Mouse (Mus musculus) left cerebral cortex, postnatal 14 days (tissue): ENCODE measurements at regions not wholly inside any gene's neighbourhood (a gene's known extent, or its start where the extent isn't known, plus 50 kb on each side); places are given as distances from the start of the nearest gene placed in this dataset.
"Not testable (repeated sequence)": the region's sequence is repeated elsewhere in the genome, so short reads cannot be mapped to it uniquely, and the experiment has no call there.

Experiments used
- DNase-seq, 2 experiments: peaks; one replicate each; pipeline ENCODE4 v3.0.0; 2021 to 2022; ENCODE audit warnings: low spot score in 2 of 2, mixed read lengths in 1 of 2
- intact Hi-C: fragments of 180-260 bp; cut with DNase I; formaldehyde crosslinking; loops from one replicate; pipeline ENCODE4 v1.15.1; 2025

DNA sequence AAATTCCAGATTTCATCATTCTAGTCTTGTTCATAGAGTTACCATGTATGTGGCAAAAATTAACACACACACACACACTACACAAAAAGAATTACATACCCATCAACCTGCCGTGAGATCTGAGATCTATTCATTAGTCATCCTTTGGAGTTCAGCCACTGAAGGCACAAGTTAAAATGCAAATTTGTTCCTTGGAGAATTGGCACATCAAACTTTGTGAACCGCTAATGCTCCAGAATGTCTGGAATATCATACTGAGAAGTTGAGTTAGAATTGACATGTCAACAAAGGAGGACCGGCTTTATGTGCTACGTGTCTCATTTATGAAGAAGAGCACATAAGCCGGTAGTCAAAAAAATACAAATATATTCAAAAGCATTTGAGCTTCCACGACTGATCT is 198.5 kb downstream of the Dad1 start:
- no peak for DNase-seq
- intact Hi-C loops = loop anchor here (5.0 kb wide), 1 partner anchor 173 kb away; no protein-coding TSS in a partner anchor

DNA sequence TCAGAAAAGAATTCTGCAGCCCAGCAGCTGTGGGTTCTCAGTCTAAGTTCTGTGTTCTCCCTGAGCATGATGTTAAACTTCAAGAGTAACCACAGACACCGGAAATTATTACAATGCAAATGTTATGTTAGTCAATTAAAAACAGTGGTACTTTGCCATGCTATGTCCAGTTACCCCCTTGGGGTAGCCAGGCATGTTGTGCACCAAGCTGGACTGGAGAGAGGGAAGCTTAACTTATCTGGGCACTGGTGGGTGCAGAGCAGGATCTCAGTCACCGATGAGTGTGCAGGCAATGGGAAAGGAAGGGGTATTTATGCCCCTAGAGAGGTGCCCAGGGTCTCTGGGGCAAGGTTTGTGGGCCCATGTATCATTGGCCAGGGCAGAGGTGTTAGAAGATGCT is 211.6 kb downstream of the Dad1 start:
- intact Hi-C loops = no loop called here
- no peak for DNase-seq

DNA sequence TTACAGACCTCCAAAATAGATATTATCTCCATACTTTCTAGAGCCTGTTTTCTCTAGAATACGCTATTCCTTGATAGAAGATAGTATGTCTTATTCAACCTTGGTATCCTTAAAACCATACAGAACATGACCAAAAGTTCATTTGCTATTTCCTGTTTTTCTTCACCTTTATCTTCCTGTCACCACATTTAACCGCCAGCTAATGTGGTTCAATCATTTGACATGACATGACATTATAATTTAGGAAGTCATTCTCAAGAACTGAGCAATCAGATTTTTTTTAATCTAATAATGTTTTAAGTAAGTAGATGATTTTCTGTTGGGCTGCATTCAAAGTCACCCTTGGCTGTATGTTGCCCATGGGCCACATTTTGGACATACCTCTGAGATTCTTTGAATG is 213.3 kb downstream of the Dad1 start:
- intact Hi-C loops = no loop called here
- no peak for DNase-seq

DNA sequence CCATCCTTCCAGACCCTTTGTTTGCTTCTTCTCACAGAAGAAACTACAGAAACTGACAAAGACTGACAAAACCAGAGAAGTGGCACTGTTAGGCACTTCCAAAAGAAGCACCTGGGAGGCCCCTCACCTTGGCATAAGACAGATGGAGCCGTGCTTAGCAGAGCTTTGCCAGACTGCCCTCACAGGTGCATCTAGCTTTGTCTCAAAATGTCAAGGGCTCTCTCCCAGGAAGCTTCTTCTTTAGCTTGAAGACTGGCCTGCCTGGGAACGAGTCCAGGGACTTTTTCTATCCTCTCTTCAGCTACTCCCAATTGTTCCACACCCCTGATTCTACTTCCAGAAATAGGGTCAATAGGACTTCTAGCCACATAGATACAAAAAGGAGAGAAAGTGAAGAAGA is 219.4 kb downstream of the Dad1 start:
- DNase-seq = no peak
- intact Hi-C loops = no loop called here

DNA sequence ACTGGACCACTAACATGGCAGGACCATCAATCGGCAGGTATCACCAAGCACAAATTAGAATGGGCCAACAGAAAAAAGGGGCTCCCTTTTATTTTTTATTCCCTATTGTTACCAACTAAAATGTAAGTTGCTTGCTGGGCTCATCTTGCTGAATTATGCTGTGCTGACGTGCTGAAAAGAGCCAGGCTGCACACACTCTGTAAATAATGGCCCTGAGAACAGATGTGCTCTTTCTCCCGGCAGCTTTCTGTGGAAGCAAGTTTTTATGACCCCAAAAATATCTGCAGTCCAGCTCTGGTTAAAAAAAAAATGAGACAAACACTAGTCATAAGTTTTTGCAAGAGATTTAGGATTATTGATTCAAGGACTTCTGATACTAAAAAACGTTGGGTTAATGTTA is 230.4 kb downstream of the Dad1 start:
- no peak for DNase-seq
- intact Hi-C loops = no loop called here

DNA sequence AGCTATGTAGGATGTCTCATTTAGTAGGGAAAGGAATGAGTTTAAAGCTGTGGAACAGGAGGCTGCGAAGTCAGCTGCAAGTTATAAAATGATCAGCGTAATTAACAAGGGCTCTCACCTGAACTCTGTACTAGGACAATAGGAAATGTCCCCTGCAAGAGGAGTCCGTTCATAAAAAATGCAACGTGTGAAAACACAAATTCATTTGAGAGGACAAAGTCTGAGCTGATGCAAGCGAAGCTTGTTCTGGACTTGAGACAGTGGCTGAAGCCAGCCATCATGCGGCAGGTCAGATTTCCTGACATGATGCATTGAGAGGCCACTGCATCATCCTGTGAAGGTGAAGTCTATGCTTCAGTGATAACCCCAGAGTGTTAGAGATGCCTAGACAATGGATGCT is 232.5 kb downstream of the Dad1 start:
- intact Hi-C loops = no loop called here
- DNase-seq = no peak

DNA sequence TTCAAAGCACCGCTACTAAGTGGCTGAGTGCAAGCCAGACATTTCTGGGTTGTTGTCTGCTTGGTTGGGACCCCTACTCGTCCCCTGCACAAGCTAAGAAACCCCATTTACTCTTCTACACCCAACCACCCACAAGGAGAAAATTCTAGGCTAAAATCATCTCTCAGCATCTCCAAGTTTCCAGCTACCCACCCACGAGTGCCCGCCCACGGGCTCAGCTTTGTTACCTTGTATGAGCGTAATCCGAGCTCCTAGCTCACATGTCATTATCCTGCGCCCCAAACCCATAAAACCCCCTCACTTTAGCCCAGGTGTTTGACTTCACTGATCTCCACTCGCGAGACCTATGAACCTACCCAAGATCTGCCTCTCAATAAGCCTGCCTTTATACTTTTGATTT is 239.3 kb downstream of the Dad1 start:
- no peak for DNase-seq
- intact Hi-C loops = no loop called here

DNA sequence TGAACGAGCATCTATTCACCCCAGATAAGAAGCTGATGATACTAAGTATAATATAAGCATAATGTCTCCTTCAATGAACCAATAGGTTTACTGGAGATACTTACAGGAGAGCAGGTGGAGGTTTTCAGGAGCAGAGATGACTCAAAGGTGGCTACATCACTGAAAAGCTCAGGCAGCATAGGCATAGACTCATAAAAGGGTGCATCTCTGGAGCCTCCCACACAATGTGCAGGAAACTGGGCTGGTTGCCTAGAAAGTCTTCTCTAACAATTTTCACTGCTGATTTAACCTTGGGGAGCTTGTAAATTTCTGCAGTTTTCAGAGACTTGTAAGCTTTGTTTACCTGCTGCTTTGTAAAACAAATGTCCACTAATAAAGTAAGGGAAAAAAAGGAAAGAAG is 251.8 kb downstream of the Dad1 start:
- intact Hi-C loops = no loop called here
- peak; percentile 45 to 66 for DNase-seq

DNA sequence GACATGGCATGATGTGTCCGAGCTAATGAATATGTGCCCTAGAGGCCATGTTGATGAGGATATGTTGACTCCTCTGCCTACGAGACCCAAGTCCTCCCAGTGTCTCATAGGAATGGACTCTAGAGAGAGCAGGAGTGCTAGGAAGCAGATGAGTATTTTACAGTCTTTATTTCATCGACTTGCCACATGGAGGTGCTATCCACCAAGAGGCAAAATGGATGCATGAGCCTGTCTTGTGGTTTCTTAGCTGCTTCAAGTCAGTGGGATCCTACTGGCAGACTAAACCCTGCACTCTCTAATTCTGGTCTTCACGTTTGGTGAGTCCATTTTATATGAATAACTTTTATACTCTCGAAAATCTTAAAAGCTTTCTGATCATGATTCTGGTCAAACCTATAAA is 253.4 kb downstream of the Dad1 start:
- DNase-seq = no peak

DNA sequence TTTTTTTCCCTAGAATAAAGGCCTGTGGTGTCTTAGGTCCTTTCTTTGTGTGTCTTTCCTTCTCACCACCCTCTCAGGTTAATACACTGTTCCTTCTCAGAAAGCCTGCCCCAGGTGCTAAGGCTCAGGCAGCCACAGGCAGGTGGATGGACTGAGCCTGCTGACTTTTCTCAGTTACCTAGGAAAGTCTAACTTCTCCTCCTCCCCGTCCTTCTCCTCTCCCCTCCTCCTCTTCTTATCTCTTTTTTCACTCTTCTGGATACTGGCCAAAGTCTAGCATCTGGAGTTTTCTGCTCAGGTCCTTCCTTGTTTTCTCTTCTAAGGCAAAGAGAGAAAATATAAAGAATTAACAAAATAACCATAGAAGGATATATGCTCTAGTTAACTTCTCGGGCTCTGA is 260.5 kb downstream of the Dad1 start:
- DNase-seq = no peak
- intact Hi-C loops = no loop called here

More for the DNA sequence above, 253.4 kb downstream of the Dad1 start:
- intact Hi-C loops = no loop called here

DNA sequence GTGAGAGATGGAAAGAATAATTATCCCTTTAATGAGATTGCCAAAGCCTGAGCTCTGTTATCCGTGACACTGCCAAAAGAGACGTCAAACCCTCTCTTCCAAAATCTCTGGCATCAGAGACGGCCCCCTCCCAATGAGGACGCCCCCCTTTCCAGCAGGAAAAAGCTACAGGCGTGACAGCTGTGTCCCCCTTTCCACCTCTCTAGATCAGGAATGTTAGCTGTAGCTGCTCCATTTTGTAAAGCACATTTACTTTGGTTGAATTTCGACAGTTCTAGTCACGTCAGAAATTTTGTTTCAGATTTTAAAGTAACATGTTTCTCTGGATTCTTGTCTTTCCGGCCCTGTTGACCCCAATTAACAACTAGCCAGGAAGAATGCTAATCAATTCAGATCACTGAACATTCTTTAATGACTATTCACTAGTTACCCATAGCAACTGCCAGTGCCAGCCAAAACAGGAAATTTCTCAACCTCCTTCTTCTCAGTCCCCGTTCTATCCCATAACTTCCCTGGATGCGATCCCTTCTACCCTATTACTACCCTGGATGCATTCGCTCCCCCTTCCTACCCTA is 261.1 kb downstream of the Dad1 start:
- peak in 1 of 2 experiments; percentile 27 for DNase-seq
- intact Hi-C loops = no loop called here

DNA sequence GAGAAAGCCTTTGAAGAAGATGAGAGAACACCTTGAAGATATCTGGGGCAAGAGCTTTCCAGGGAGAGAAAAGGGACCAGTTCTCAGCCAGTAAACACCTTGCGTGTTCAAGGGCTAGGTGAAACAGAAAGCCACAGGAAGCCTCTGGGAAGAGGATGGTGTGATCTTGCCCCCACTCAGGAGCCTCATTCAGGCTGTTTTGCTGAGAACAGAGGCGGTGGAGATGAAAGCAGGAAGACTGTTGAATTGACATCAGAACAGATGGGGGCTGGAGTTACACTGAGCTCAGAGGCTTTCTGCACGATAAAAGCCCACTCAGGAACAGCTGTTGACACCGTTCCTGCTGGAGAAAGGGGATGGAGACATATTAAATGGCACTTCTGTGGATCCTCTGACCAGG is 262.5 kb downstream of the Dad1 start:
- DNase-seq = peak in 1 of 2 experiments; percentile 35
- intact Hi-C loops = no loop called here

DNA sequence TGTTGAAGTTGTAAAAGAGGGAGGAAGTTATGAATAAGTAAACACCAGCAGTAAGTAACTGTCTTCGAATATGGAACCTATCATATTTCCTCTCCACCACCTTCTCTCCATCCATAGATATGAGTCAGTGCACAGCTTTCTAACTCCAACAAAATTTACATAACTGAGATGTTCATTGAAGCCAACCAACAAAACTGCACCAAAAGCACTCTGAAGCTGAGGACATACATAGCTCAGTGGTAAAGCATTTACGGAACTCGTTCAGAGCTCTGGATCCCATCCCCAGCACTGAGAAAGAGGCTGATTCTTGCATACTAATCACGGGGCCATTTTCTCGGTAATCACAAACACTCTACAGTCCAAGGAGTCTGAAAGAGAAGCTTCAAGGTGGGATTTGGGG is 273.1 kb downstream of the Dad1 start:
- intact Hi-C loops = no loop called here
- peak in 1 of 2 experiments; percentile 12 for DNase-seq

DNA sequence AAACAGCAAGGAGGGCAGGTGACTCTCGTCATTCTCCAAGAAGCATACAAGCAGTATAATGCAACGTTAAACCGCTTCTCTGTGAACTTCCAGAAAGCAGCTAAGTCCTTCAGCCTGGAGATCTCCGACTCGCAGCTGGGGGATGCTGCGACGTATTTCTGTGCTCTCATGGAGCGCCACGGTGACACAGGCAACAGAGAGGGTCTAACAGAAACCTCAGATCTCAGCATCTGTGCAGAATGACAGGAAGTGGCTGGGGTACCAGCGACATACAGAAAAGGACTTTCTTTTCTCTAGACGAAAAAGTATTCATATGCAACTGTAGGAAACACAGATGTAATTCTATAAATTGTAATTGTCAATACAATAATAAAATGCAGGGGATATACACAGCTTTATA is 292.5 kb downstream of the Dad1 start:
- intact Hi-C loops = loop anchor here (10.0 kb wide), 1 partner anchor 77 kb away; no protein-coding TSS in a partner anchor
- not testable (repeated sequence) for DNase-seq

DNA sequence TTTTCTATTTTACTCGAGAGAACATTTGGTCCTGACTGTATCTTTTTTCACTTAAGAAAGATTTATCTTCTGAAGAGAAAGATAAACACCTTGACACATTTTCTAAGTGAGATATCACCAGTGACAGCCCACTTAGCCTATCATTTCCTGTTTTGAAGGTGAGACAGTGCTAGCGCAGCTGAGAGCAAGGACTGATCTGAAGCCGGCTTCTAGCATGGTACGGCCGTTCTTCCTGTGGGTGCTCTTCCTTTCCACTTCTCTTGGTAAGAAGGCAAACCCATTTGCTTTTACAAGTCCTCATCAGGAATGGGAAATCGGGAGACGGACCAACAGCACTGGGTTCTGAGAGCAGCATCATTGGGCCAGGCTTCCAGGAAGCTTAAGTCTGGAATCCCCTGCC is 293.1 kb downstream of the Dad1 start:
- DNase-seq = no peak
- intact Hi-C loops = loop anchor here (10.0 kb wide), 1 partner anchor 76 kb away; no protein-coding TSS in a partner anchor

DNA sequence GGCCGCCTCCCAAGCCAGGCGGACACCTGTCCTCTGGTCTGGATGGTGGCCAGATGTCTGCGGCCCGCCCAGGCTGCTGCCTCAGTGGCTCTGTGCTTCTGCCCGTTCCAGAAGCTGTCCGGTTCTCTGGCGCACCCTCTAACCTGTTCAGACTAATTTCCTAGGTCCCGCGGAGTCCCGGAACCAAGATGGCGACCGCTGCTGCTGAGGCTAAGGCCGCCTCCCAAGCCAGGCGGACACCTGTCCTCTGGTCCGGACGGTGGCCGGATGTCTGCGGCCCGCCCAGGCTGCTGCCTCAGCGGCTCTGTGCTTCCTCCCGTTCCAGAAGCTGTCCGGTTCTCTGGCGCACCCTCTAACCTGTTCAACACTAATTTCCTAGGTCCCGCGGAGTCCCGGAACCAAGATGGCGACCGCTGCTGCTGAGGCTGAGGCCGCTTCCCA is 318.1 kb downstream of the Dad1 start:
- intact Hi-C loops = not testable (repeated sequence)
- DNase-seq = peak; percentile 76 to 79

DNA sequence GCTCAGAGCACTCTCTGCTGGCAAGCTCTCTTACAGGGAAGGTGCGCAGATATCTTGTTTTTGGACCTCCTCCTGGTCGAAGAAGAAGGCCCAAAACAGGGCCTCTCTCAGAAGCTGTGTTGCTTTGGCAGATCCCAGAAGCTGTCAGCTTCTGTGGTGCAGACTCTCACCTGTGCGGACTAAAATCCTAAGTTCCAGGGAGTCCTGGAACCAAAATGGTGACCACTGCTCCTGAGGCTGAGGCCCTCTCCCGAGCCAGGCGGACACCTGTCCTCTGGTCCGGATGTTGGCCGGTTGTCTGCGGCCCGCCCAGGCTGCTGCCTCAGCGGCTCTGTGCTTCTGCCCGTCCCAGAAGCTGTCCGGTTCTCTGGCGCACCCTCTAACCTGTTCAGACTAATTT is 318.6 kb downstream of the Dad1 start:
- intact Hi-C loops = not testable (repeated sequence)
- DNase-seq = peak; percentile 70 to 72

DNA sequence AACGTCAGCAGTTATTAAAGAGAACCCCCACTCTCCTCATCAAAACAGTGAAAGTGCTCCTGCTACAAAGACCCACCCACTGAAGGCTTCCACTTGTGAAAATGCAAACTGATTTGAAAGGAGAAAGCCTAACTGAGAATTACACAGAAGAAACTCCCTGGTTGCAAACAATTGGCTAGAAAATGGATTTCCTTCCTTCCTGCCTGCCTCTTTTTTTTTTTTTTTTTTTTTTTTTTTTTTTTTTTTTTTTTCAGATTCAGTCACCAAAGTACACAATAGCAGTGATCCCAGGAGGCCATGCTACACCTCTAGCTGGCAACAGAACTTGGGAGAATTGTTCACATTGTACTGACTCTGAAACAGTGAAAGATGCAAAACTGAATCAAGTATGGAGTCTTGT is 343.0 kb downstream of the Dad1 start:
- no peak for DNase-seq
- intact Hi-C loops = no loop called here

DNA sequence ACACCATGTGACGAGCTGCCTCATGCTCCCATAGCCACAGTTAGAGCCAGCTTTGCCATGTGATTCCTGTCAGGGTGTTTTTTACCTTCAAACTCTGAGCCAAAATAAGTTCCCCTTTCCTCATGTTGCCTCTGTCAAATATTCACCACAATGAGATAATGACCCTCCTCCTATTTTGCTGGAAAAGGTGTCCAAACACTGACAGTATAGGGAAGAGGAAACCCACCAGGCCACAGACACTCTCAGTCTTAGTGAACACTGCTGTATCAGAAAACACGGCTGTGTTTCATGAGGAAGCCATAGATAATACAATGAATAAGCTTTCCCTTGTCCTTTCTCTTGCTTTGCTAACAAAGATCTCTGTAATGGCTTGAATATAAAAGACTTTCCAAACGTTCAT is 349.3 kb downstream of the Dad1 start:
- no peak for DNase-seq
- intact Hi-C loops = no loop called here

DNA sequence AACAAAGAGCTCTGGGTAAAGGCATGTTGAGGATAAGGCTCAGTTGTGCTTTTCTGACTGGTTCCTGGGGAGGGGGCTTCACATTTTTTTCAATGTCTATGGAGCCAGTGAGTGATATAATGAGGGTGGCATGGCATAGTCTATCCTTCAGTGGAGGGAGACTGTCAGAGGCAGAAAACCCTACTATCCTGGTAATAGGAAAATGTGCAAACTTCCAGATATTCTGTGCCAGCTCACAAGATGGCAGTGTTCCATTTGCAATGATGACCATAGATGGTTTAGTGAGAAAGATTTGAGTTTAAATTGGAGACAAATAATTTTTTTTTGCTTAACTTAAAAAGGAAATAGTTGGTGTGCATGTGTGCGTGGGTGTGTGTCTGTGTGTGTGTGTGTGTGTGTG is 352.8 kb downstream of the Dad1 start:
- DNase-seq = peak; percentile 26 to 42
- intact Hi-C loops = no loop called here

DNA sequence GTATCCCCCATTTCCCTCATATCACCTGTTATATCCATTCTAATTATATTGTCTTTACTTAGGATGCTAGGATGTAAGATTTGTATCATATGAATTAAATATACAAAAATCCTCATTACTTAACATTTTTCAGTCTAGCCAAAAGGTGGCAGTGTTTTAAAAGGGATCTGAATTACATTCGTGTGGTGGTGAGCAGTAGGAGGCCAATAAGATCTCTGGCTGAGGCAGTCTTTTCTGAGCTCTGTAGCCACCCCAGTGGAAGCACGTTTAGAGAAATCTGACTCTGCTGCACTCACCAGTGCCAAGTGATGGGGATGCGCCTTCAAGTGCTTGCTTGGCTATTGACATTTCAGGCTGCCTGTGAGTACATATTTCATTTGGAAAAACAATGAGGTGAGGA is 372.6 kb downstream of the Dad1 start:
- peak; percentile 6 to 64 for DNase-seq
- intact Hi-C loops = loop anchor here (5.0 to 10.0 kb wide), 2 partner anchors 83 to 176 kb away; no protein-coding TSS in a partner anchor

DNA sequence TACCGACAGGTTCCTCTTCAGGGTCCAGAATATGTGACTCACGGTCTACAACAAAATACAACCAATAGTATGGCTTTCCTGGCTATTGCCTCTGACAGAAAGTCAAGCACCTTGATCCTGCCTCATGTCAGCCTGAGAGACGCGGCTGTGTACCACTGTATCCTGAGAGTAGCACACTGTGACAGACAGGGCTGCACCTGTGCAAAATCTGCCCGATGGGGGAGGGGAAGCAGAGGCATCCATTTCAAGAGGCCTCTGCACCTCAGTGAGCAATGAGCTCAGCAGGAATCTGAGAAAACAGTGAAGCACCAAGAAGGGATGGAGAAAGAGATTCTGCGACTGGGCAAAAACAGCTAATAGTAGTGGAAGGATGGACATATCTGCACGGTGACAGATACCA is 377.3 kb downstream of the Dad1 start:
- DNase-seq = no peak
- intact Hi-C loops = no loop called here
